Mouse (Mus musculus) intestine, embryonic 16.5 days (tissue): ENCODE measurements around the gene Shb. TPM values are rescaled to one million over a fixed set of nuclear protein-coding genes. Genes with fewer than 3 reads are reported as not detected.

Experiments
- ATAC-seq: fragments of 200-750 bp; cut with Nextera tagmentation; 2 replicates; pipeline ENCODE4 v1.8.0; 2017; ENCODE audit warnings: moderate TSS enrichment, moderate library complexity
- H3K27ac ChIP-seq: fragments of 300-500 bp; sonication (generic); 2 replicates; pipeline ENCODE4 v1.5.1; 2014; ENCODE audit warnings: mild to moderate bottlenecking, low read length
- H3K27me3 ChIP-seq: fragments of 300-500 bp; sonication (generic); replicated peaks from 2 replicates; pipeline ENCODE4 v1.6.1; 2014; ENCODE audit warnings: low read length, control low read depth, mixed read lengths; ENCODE audit not compliant: control insufficient read depth, insufficient read depth
- H3K36me3 ChIP-seq: fragments of 300-500 bp; sonication (generic); 2 replicates; pipeline ENCODE4 v1.6.1; 2014; ENCODE audit warnings: low read length, control low read depth; ENCODE audit not compliant: control insufficient read depth, insufficient read depth
- H3K4me1 ChIP-seq: fragments of 300-500 bp; sonication (generic); 2 replicates; pipeline ENCODE4 v1.6.1; 2014; ENCODE audit warnings: low read length, control low read depth, mixed read lengths; ENCODE audit not compliant: control insufficient read depth, insufficient read depth
- H3K4me2 ChIP-seq: fragments of 300-500 bp; sonication (generic); 2 replicates; pipeline ENCODE4 v1.6.1; 2014; ENCODE audit warnings: low read depth, low read length, control low read depth
- H3K4me3 ChIP-seq: fragments of 300-500 bp; sonication (generic); 2 replicates; pipeline ENCODE4 v1.5.1; 2014; ENCODE audit warnings: mild to moderate bottlenecking, low read length
- H3K9ac ChIP-seq: fragments of 300-500 bp; sonication (generic); 2 replicates; pipeline ENCODE4 v1.6.1; 2014; ENCODE audit warnings: low read depth, low read length
- H3K9me3 ChIP-seq: fragments of 300-500 bp; sonication (generic); 2 replicates; pipeline ENCODE4 v1.6.1; 2016; ENCODE audit warnings: low read length, control low read depth; ENCODE audit not compliant: control insufficient read depth
- WGBS: fragments of 180-500 bp; shearing (Covaris S2); extraction: QIAGEN DNeasy Blood & Tissue Kit; methylation state at CpG from one replicate; pipeline ENCODE4 v1.1.7; 2014; 5-methylcytosine and 5-hydroxymethylcytosine counted together
- polyA plus RNA-seq: library from polyadenylated mRNA; unstranded; fragments of >200 nt; fragmentation: Nextera tagmentation; extraction: Ambion mirVana; gene quantifications from 2 replicates; pipeline ENCODE4 v1.2.1, GENCODE M21; 2015

Shb gene
- polyA plus RNA-seq: 1.5 and 2.7 TPM in 2 replicates

DNA sequence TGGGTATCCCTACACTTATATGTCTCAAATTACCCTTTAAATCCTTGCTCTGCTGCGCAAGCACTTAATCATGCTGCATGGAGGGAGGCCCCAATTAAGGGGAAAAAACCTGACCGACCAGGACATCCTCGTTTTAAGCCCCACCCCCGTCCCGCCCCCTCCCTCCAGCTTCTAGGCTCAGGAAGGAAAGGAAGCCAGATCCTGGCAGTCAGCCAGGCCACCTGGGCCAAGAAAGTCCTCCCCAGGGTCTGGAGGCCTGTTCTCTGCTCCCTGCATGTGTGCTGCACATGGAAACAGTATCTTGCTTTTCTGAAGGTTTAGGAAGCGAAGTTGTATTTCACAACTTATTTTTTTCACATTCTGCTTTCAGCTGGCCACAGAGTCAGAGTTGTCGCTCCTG is at the start of gene Shb:
Shb (minus strand) TSS at position 96 of the 400 bp plus-strand sequence.
- ATAC-seq: peak; percentile 38; the same call in 1 of the 2 replicates
- H3K4me2 ChIP-seq: peak within 1 kb of the TSS; percentile 95
- WGBS: 6% methylated on average over 7 of the region's 7 CpGs

DNA sequence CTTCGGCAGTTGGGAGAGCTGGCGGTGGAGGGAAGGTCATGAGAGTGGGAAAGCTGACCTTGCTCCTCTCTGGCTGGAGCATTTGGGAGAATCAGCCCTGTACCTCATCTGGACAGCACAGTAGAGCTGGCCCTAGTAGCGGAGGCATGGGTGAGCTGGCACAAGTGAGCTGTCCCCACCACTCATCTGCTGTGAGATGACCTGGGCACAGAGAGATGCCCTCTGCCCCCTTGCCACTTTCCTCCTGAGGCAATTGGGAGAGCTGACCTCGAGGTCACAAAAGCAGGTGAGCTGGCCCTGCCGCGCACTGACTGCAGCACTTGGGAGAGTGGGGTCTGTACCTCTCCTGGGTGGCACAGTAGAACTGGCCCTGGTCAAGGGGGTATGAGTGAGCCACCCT is 48.8 kb upstream of the Shb start:
- H3K4me3 ChIP-seq: no peak overlapping the region
- H3K27me3 ChIP-seq: no peaks in the 10 kb centered on the region
- H3K4me2 ChIP-seq: no peak overlapping the region
- no peak for ATAC-seq
- H3K36me3 ChIP-seq: no peaks in the 10 kb centered on the region
- H3K9ac ChIP-seq: no peak overlapping the region
- H3K9me3 ChIP-seq: no peaks in the 10 kb centered on the region
- H3K27ac ChIP-seq: no peak overlapping the region
- WGBS: 83% methylated on average over 6 of the region's 6 CpGs
- peaks cover 30% of the 10 kb centered on the region for H3K4me1 ChIP-seq

More for the DNA sequence above, at the start of gene Shb:
- Histone ChIP-seq H3K27ac (peak within 1 kb of the TSS; percentile 99), H3K4me3 (peak within 1 kb of the TSS; percentile 82), H3K9me3 (no peaks in the 10 kb centered on the region), H3K36me3 (no peaks in the 10 kb centered on the region), H3K9ac (peak within 1 kb of the TSS; percentile 94; the same call in 1 of the 2 replicates), H3K4me1 (peaks cover 30% of the 10 kb centered on the region), H3K27me3 (no peaks in the 10 kb centered on the region)

DNA sequence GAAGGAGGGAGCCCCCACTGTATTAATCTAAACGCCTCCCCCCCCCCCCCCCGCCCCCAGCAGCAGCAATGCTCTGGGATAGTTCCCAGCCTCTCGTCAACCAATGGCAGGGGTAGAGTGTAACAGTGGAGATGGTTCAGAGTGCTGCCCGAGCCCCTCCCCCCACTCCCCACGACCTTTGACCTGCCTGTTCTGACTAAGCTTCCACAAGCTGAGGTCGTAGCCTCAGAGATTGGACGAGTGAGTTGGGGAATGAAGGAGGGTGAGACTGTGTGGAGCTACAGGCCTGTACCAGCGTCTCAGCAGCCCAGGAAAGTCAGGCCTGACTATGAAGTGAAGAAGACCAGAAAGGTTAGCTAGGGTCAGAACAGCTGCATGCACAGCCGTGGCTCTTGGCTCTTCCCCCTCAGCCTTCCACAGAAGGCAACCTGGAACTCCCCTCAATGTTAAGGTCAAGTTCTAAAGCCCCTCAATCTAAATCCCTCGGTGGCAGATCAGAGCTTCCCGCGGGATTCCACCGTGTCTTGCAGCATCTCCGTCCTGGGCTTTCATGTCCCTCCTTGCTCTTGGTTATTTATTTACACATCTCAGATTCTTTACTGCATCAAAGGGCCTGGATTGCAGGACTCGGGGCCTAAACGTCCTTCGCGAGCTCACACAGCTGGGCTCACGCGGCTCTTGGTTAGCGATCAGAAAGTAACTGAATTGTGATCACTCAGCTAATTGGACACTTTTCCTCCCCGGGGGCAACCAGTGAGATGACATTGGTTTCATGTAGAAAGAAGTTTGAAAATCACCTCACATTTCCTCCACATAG is 46.5 kb upstream of the Shb start:
- no peaks in the 10 kb centered on the region for H3K36me3 ChIP-seq
- no peaks in the 10 kb centered on the region for H3K27me3 ChIP-seq
- no peak overlapping the region for H3K27ac ChIP-seq
- no peak overlapping the region; the same call in 1 of the 2 replicates for H3K9ac ChIP-seq
- peak; percentile 52 for ATAC-seq
- 22% methylated on average over 21 of the region's 22 CpGs for WGBS
- H3K4me2 ChIP-seq: no peak overlapping the region
- H3K4me1 ChIP-seq: peaks cover 19% of the 10 kb centered on the region
- H3K4me3 ChIP-seq: no peak overlapping the region
- no peaks in the 10 kb centered on the region for H3K9me3 ChIP-seq

DNA sequence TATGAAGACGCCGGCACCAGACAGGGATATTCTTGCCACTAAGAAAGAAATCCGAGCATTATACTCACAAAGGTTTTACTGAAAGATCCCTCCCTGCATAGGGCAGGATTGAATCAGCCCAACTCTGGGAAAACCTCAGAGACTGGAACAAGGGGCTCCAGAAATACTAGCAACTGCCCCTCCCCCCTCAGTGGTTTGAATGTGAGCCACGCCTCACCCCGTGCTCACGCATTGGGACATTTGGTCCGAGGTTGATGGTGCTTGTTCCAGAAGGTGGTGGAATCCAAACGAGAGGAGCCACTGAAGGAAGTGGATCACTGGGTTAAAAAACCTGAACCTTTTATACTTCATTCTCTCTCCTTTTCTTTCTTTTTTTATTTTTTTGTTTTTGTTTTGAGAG is 45.4 kb upstream of the Shb start:
- WGBS: 57% methylated on average over 8 of the region's 8 CpGs
- Histone ChIP-seq H3K4me3 (no peak overlapping the region), H3K4me1 (peaks cover 13% of the 10 kb centered on the region), H3K27me3 (no peaks in the 10 kb centered on the region), H3K27ac (no peak overlapping the region), H3K36me3 (no peaks in the 10 kb centered on the region), H3K9ac (no peak overlapping the region), H3K4me2 (no peak overlapping the region), H3K9me3 (no peaks in the 10 kb centered on the region)
- no peak for ATAC-seq

DNA sequence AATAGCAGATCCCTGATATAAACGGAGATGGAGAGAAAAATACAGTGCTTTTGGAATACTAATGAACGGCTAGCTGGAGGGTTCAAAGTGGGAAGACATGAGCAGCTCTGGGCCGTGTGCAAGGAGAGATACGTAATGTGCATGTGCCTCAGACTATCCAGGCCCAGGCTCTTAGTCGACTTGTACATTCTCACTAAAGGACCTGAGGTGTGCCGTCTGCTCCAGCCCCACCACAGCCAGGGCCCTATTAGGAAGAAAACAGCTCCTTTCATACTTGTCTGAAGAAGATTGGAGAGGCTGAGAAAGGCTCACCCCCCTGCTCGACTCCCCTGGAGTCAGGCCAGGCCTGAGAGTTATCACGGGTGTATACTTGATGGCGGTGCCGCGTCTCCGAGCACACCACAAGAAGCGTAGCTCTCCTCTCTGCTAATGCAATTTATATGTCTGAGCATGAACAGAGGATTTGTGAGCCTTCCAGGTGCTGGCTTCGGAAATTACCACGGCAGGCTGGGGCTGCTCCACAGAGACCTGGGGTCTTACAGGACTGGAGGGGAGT is 42.4 kb upstream of the Shb start:
- no peak overlapping the region for H3K9ac ChIP-seq
- ATAC-seq: peak; percentile 33; the same call in 1 of the 2 replicates

DNA sequence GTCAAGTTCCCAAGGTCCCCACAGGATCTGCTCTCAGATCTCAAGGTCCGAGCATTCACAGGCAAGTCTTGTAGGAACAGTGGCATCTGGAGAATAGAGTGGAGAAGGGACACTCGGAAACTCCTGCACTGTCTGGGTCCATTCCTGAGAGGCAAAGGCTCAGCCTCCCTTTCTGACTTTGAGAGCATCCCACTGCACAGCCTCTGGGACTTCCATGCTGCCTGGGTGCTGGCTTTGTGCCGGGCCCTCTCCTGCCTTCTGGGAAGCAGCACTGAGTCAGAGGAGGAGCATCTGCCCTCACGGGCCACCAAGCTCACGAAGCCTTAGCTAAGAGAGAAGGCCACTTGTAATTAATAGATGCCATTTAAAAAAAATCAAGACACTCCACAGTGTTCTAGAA is 37.3 kb upstream of the Shb start:
- no peak overlapping the region for H3K4me2 ChIP-seq
- no peaks in the 10 kb centered on the region for H3K4me1 ChIP-seq
- no peak overlapping the region for H3K27ac ChIP-seq
- no peak overlapping the region for H3K9ac ChIP-seq
- no peaks in the 10 kb centered on the region for H3K36me3 ChIP-seq
- 62% methylated on average over 5 of the region's 5 CpGs for WGBS
- no peak overlapping the region for H3K4me3 ChIP-seq
- ATAC-seq: no peak
- H3K27me3 ChIP-seq: no peaks in the 10 kb centered on the region
- no peaks in the 10 kb centered on the region for H3K9me3 ChIP-seq

More for the DNA sequence above, 42.4 kb upstream of the Shb start:
- Histone ChIP-seq H3K4me3 (no peak overlapping the region), H3K9me3 (no peaks in the 10 kb centered on the region), H3K4me1 (peaks cover 8% of the 10 kb centered on the region), H3K27ac (no peak overlapping the region), H3K4me2 (no peak overlapping the region), H3K27me3 (no peaks in the 10 kb centered on the region), H3K36me3 (no peaks in the 10 kb centered on the region)
- 56% methylated on average over 15 of the region's 15 CpGs for WGBS

DNA sequence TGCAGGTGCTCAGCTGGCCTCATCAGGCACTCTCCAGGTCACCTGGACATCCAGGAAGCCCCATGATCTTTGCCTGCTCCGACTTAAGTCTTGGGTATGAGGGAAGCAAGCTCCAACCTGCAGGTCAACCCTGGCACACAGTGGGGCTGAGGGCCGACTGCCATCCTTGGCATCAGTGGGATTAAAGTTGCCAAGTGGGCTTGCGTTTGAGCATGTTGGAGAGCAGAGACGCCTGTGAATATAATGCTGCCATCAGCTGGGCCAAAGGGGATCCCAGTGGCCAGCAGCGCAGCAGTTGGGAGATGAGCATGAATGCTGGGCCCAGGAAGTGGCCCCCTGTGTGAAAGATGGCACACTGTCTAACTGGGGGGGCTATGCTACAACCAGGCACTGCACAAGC is 25.9 kb upstream of the Shb start:
- H3K9ac ChIP-seq: no peak overlapping the region
- H3K27ac ChIP-seq: no peak overlapping the region
- 89% methylated on average over 5 of the region's 5 CpGs for WGBS
- no peak for ATAC-seq
- no peak overlapping the region for H3K4me2 ChIP-seq
- no peaks in the 10 kb centered on the region for H3K4me1 ChIP-seq
- H3K4me3 ChIP-seq: no peak overlapping the region
- H3K27me3 ChIP-seq: no peaks in the 10 kb centered on the region
- H3K36me3 ChIP-seq: no peaks in the 10 kb centered on the region
- no peaks in the 10 kb centered on the region for H3K9me3 ChIP-seq

DNA sequence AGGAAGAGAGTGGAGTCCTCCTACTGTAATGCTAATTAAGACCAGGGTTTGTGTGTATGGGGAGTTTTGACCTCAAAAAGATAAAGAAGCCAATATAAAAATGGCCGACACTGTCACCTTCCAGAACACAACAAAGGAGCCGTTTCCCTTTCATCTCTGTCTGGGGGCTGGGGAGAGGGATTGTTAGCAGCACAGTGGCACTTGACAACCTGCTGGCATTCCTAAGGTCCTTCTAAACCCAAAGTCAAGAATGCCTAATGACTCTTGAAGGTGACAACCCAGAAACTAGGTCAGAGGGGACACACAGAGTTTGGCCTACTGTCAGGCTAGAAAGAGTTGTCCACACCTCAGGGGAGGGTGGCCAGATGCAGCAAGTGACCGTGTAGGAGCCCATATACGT is 20.3 kb upstream of the Shb start:
- no peak overlapping the region for H3K27ac ChIP-seq
- ATAC-seq: no peak
- H3K9ac ChIP-seq: no peak overlapping the region
- WGBS: 45% methylated on average over 4 of the region's 4 CpGs
- H3K4me2 ChIP-seq: no peak overlapping the region
- no peaks in the 10 kb centered on the region for H3K36me3 ChIP-seq
- H3K9me3 ChIP-seq: no peaks in the 10 kb centered on the region
- no peaks in the 10 kb centered on the region for H3K27me3 ChIP-seq
- H3K4me1 ChIP-seq: no peaks in the 10 kb centered on the region
- H3K4me3 ChIP-seq: no peak overlapping the region

DNA sequence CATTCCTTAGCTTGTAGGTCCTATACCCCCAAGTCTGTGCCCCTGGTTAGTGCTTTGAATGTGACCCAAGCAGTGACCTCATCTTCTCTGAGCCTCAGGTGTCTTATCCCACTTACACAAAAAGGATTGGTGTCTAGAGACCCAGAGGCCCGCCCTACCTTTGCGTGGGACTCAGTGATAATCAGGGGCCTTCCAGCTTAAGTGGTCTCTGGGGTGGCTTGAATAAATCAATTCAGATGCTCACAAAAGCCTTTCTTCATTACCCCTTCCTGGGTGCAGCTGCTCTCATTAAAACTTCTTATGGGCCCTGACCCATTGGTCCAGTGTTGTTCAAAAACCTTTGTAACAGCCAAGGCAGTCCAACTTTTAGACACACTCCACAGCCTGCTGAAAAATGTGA is 18.7 kb upstream of the Shb start:
- Histone ChIP-seq H3K4me2 (no peak overlapping the region), H3K36me3 (no peaks in the 10 kb centered on the region), H3K9ac (no peak overlapping the region), H3K4me1 (no peaks in the 10 kb centered on the region), H3K27me3 (no peaks in the 10 kb centered on the region), H3K9me3 (no peaks in the 10 kb centered on the region), H3K27ac (no peak overlapping the region), H3K4me3 (no peak overlapping the region)
- ATAC-seq: no peak
- WGBS: 72% methylated on average over 2 of the region's 2 CpGs
